Mouse (Mus musculus) limb, embryonic 12.5 days (tissue): ENCODE data around the gene Nars2. TPM values are rescaled to one million over a fixed set of nuclear protein-coding genes. Genes with fewer than 3 reads are reported as not detected.
"Not testable (repeated sequence)": the region's sequence is repeated elsewhere in the genome, so short reads cannot be mapped to it uniquely, and the experiment has no call there.

Experiments used
- ATAC-seq: fragments of 200-750 bp; cut with Nextera tagmentation; 2 replicates; pipeline ENCODE4 v1.8.0; 2017; ENCODE audit warnings: low read depth, moderate TSS enrichment; ENCODE audit not compliant: insufficient number of reproducible peaks, insufficient read depth, low FRiP score, low TSS enrichment
- H3K27ac ChIP-seq: fragments of 300-500 bp; sonication (generic); 2 replicates; pipeline ENCODE4 v1.5.1; 2016; ENCODE audit warnings: mild to moderate bottlenecking, moderate library complexity
- H3K27me3 ChIP-seq: fragments of 300-500 bp; sonication (generic); 2 replicates; pipeline ENCODE4 v1.6.1; 2016; ENCODE audit warnings: mild to moderate bottlenecking, moderate library complexity
- H3K36me3 ChIP-seq: fragments of 300-500 bp; sonication (generic); 2 replicates; pipeline ENCODE4 v1.6.1; 2016; ENCODE audit warnings: mild to moderate bottlenecking, moderate library complexity
- H3K4me1 ChIP-seq: fragments of 300-500 bp; sonication (generic); replicated peaks from 2 replicates; pipeline ENCODE4 v1.6.1; 2016
- H3K4me2 ChIP-seq: fragments of 300-500 bp; sonication (generic); 2 replicates; pipeline ENCODE4 v1.6.1; 2016; ENCODE audit warnings: mild to moderate bottlenecking, moderate library complexity
- H3K4me3 ChIP-seq: fragments of 300-500 bp; sonication (generic); replicated peaks from 2 replicates; pipeline ENCODE4 v1.5.1; 2016; ENCODE audit warnings: mild to moderate bottlenecking
- H3K9ac ChIP-seq: fragments of 300-500 bp; sonication (generic); replicated peaks from 2 replicates; pipeline ENCODE4 v1.6.1; 2016; ENCODE audit warnings: mild to moderate bottlenecking, moderate library complexity
- H3K9me3 ChIP-seq: fragments of 300-500 bp; sonication (generic); 2 replicates; pipeline ENCODE4 v1.6.1; 2016; ENCODE audit warnings: mild to moderate bottlenecking, moderate library complexity
- whole genome bisulfite sequencing: fragments of 180-500 bp; shearing (Covaris S2); methylation state at CpG from one replicate; pipeline ENCODE4 v1.1.7; 2016; 5-methylcytosine and 5-hydroxymethylcytosine counted together
- polyA plus RNA-seq: library from polyadenylated mRNA; unstranded; fragments of >200 nt; fragmentation: Nextera tagmentation; extraction: Ambion mirVana; gene quantifications from 2 replicates; pipeline ENCODE4 v1.2.1, GENCODE M21; 2016

Nars2 gene
- polyA plus RNA-seq, 1 experiment from 2014 or later = 24.1 TPM

- WGBS = 6% methylated on average over 6 of the region's 6 CpGs
- Histone ChIP-seq H3K9ac (no peak overlapping the region), H3K36me3 (no peaks in the 10 kb centered on the region), H3K4me2 (no peak overlapping the region), H3K27ac (no peak overlapping the region), H3K4me3 (no peak overlapping the region), H3K9me3 (no peaks in the 10 kb centered on the region), H3K27me3 (peaks cover 10% of the 10 kb centered on the region), H3K4me1 (peaks cover 45% of the 10 kb centered on the region)
- no peak for ATAC-seq
Observed at GRCm38 (mm10) chr7:96914031-96914430, 37.3 kb upstream of the Nars2 start.

GRCm38 (mm10) chr7:96915452-96916105 lies 35.7 kb upstream of the Nars2 start:
- H3K9ac ChIP-seq = no peak overlapping the region
- H3K4me1 ChIP-seq = peaks cover 30% of the 10 kb centered on the region
- H3K27me3 ChIP-seq = peaks cover 10% of the 10 kb centered on the region
- WGBS = 1% methylated on average over 2 of the region's 2 CpGs
- H3K4me3 ChIP-seq = no peak overlapping the region
- H3K27ac ChIP-seq = no peak overlapping the region
- no peaks in the 10 kb centered on the region for H3K9me3 ChIP-seq
- no peak overlapping the region for H3K4me2 ChIP-seq
- no peaks in the 10 kb centered on the region for H3K36me3 ChIP-seq
- no peak; the same call in 1 of the 2 replicates for ATAC-seq

- WGBS = 64% methylated on average over 7 of the region's 7 CpGs
- Histone ChIP-seq H3K9ac (no peak overlapping the region), H3K27ac (no peak overlapping the region), H3K4me2 (no peak overlapping the region), H3K36me3 (no peaks in the 10 kb centered on the region), H3K9me3 (no peaks in the 10 kb centered on the region), H3K4me3 (no peak overlapping the region), H3K4me1 (no peaks in the 10 kb centered on the region), H3K27me3 (peaks cover 4% of the 10 kb centered on the region; the same call in 1 of the 2 replicates)
- ATAC-seq = no peak
Observed at GRCm38 (mm10) chr7:96920447-96921095, 30.7 kb upstream of the Nars2 start.

- Histone ChIP-seq H3K27me3 (no peaks in the 10 kb centered on the region), H3K4me3 (no peak overlapping the region), H3K9me3 (no peaks in the 10 kb centered on the region), H3K4me2 (no peak overlapping the region), H3K4me1 (no peaks in the 10 kb centered on the region), H3K9ac (no peak overlapping the region), H3K36me3 (no peaks in the 10 kb centered on the region), H3K27ac (no peak overlapping the region)
- 0 out of 2 replicates have a peak, but pooled peaks have one; percentile 26 for ATAC-seq
- 92% methylated on average over 2 of the region's 2 CpGs for WGBS
Observed at GRCm38 (mm10) chr7:96922927-96923326, 28.4 kb upstream of the Nars2 start.

GRCm38 (mm10) chr7:96943715-96944377 lies 7.5 kb upstream of the Nars2 start:
- Histone ChIP-seq H3K27ac (no peak overlapping the region), H3K9me3 (no peaks in the 10 kb centered on the region), H3K4me3 (no peak overlapping the region), H3K27me3 (no peaks in the 10 kb centered on the region), H3K4me2 (no peak overlapping the region), H3K9ac (no peak overlapping the region), H3K36me3 (no peaks in the 10 kb centered on the region), H3K4me1 (no peaks in the 10 kb centered on the region)
- ATAC-seq = no peak
- 73% methylated on average over 5 of the region's 5 CpGs for WGBS

- not testable (repeated sequence) for H3K4me3 ChIP-seq, H3K4me1 ChIP-seq, H3K36me3 ChIP-seq, H3K9me3 ChIP-seq, H3K27me3 ChIP-seq, H3K4me2 ChIP-seq, H3K27ac ChIP-seq, H3K9ac ChIP-seq, ATAC-seq
- 86% methylated on average over 8 of the region's 8 CpGs for WGBS
Observed at GRCm38 (mm10) chr7:96946501-96946900, 4.8 kb upstream of the Nars2 start.

- ATAC-seq = no peak
Observed at GRCm38 (mm10) chr7:96952094-96952493, 789 bp downstream of the Nars2 start.

GRCm38 (mm10) chr7:96959168-96959567 lies 7.9 kb downstream of the Nars2 start:
- Histone ChIP-seq H3K9me3 (no peaks in the 10 kb centered on the region), H3K27me3 (no peaks in the 10 kb centered on the region), H3K4me1 (no peaks in the 10 kb centered on the region), H3K27ac (no peak overlapping the region), H3K4me2 (no peak overlapping the region), H3K36me3 (peaks cover 46% of the 10 kb centered on the region), H3K9ac (no peak overlapping the region), H3K4me3 (no peak overlapping the region)
- whole genome bisulfite sequencing = 96% methylated on average over 5 of the region's 5 CpGs
- ATAC-seq = no peak

More at GRCm38 (mm10) chr7:96952094-96952493, 789 bp downstream of the Nars2 start:
- Histone ChIP-seq H3K4me1 (peaks cover 13% of the 10 kb centered on the region), H3K27me3 (no peaks in the 10 kb centered on the region), H3K9ac (peak overlapping the region; percentile 77; the same call in 1 of the 2 replicates), H3K36me3 (peaks cover 8% of the 10 kb centered on the region; the same call in 1 of the 2 replicates), H3K4me3 (peak overlapping the region; percentile 88), H3K4me2 (peak overlapping the region; percentile 72), H3K27ac (no peak overlapping the region), H3K9me3 (no peaks in the 10 kb centered on the region)
- 25% methylated on average over 5 of the region's 5 CpGs for WGBS

GRCm38 (mm10) chr7:96967188-96967587 lies 15.9 kb downstream of the Nars2 start:
- Histone ChIP-seq H3K9ac (no peak overlapping the region), H3K4me2 (no peak overlapping the region), H3K4me3 (no peak overlapping the region), H3K36me3 (peaks cover 4% of the 10 kb centered on the region; the same call in 1 of the 2 replicates), H3K9me3 (no peaks in the 10 kb centered on the region), H3K4me1 (peaks cover 4% of the 10 kb centered on the region; the same call in 1 of the 2 replicates), H3K27ac (no peak overlapping the region), H3K27me3 (no peaks in the 10 kb centered on the region)
- WGBS = 52% methylated on average over 3 of the region's 3 CpGs
- no peak for ATAC-seq

- no peaks in the 10 kb centered on the region for H3K9me3 ChIP-seq
- H3K36me3 ChIP-seq = 0 out of 2 replicates have a peak, but pooled peaks cover 4% of the 10 kb centered on the region
- H3K27me3 ChIP-seq = no peaks in the 10 kb centered on the region
- H3K9ac ChIP-seq = no peak overlapping the region
- 35% methylated on average over 1 of the region's 1 CpGs for WGBS
- no peak overlapping the region for H3K27ac ChIP-seq
- H3K4me1 ChIP-seq = peaks cover 4% of the 10 kb centered on the region; the same call in 1 of the 2 replicates
- no peak overlapping the region for H3K4me2 ChIP-seq
- H3K4me3 ChIP-seq = no peak overlapping the region
- ATAC-seq = no peak
Observed at GRCm38 (mm10) chr7:96970359-96970758, 19.1 kb downstream of the Nars2 start.
